Mouse (Mus musculus) neutrophil, adult 59 days (primary cell): ENCODE results near the gene Mtss1l. TPM values are rescaled to one million over a fixed set of nuclear protein-coding genes. Genes with fewer than 3 reads are reported as not detected.

Experiments used
- total RNA-seq, 2 experiments: library from RNA; stranded (reverse); gene quantifications; 1 replicate in 1 of 2; 2 replicates in 1 of 2; pipeline ENCODE4 v1.2.4; 2023

The Mtss1l gene
- total RNA-seq: under 1 TPM; 0.62 to 0.91 TPM

DNA sequence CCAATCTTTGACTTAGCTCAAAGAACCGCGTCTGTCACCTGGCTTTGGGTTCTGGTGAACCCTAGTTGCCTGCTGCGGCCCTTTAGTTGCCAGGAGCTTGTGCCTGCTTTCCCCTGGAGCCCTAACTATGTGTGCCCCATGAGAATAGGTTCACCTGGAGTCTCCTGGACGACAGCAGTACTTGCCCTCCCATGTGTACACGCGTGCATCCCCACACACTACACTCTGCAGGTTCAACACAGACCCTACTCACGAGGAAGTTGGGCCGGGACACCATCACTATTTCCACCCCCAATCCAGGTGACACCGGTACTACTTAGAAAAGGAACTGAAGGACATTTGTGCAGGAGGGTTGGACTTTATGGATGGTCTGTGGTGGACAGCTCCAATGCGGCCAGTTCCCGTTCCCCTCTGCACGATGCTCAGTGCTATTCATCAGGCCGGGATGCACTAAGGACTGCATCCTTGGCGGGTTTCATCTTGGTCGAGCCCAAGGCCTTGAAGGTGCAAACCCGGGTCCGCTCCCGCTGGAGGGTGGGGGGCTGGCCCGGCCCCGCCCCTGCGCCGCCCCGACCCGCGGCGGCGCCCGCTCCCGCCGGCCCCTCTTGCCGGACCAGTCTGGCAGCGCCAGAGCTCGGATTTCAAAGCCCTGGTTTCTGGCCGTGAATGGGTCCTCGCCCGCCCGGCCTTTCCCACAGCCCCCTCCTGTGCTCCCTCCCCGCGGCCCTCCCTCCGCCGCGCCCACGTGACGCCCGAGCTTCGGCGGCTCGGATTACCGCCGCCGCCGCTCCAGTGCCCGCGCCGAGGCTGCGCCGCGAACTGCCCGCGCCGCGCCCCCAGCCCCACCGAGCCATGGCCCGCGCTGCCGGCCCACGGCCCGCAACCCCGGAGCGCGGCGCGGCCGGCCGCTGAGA, at the start of gene Mtss1l:
Gene Mtss1l (plus strand): TSS at position 792 of the 914 bp plus-strand sequence.

Other genes with a start within 250 kb of the Mtss1l start
- 10 to 100 TPM; 31.9 to 37.5 TPM for gene Vac14, start 102.9 kb upstream of the Mtss1l start, total RNA-seq
- gene Il34, start 84.4 kb downstream of the Mtss1l start, total RNA-seq: not detected
- gene Cog4, start 125.1 kb downstream of the Mtss1l start, total RNA-seq: 10 to 100 TPM; 46.2 to 51.8 TPM
- 10 to 100 TPM; 57.6 to 60.4 TPM for gene Sf3b3, start 125.3 kb downstream of the Mtss1l start, total RNA-seq
- gene Fuk, start 181.0 kb downstream of the Mtss1l start, total RNA-seq: 1 to 10 TPM; 7.6 to 7.8 TPM
- 10 to 100 TPM; 36.6 to 40.1 TPM for gene St3gal2, start 198.4 kb downstream of the Mtss1l start, total RNA-seq